Mouse (Mus musculus): Measurements from ENCODE around the gene Slc12a8.

The Slc12a8 gene

DNA sequence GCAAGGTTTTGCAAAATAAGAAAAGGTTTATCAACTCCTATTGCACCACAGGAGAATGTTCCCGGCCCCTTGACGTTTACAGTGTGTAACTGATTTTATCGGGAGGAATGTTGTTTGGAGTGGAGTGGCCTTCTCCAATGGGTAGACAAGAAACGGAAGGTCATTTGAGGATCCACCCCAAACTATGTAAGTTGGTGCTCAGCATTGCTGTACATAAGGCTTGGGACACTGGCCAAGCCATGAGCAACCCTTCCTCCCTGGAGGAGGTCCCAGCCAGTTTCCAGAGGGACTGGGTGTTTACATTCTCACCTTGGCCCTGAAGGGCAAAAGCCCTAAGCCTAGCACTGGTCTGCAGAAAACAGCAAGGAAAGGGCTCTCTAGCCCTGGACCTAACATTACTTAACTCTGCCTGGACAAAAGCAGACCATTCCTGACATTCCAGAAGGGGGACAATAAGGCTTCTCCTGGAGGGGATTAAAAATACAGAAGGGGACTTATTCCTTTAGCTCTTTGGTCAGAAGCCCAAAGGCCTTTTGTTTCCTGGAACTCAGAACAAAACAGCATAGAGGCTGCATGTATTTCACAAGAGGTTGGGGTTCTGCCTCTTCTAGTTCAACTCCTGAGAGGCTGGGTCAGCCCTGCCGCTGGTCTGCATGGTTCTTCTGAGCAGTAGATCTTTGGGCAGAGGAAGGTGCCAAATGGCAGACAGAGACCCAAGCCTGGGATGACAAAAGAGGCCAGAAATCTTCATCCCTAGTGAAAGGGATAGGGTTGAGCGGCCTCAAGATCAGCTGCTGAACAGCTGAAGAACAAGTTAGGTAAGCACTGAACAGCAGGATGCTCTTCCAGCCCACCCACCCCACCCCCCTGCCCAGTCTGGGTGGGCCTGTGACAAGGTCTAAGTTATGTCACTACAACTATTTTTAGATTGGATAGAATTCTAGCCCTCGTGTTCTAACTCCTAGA, 159.5 kb downstream of the Slc12a8 start:
- peak in 1 of 2 experiments; percentile 5 for DNase-seq

DNA sequence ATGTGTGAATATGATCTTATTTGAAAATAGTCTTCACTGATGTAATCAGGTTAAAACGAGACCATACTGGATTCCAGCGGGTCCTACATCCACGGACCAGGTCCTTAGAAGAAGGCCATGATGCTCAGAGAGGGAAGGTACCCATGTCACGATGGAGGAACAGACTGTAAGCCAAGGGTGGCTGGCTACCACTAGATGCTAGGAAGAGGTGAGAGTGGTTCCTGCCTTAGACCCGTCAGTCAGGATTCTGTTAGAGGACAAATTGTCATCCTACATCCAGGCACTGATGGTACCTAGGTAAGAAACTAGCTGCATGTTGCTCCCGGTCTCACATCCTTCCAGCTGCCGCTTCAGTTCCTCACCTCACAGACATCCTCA, 160.2 kb downstream of the Slc12a8 start:
- no peak for DNase-seq

DNA sequence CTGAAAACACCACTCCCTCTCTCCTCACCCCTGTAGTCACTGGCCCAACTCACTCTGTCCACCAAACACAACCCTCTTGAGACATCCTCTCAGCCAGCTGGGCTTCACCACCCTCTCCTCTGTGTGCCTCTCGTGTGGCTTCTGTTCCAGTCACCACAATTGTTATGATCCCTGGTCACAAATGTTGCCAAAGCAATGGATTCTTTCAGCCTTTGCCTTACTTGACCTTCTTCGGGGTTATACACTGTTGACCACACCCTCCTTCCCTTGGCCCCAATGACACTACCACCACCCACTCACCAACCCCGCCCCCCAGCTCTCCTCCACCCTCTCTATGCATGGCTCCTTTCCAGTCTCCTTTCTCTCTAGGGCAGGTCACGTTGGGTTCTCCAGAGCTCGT, 160.8 kb downstream of the Slc12a8 start:
- no peak for DNase-seq

DNA sequence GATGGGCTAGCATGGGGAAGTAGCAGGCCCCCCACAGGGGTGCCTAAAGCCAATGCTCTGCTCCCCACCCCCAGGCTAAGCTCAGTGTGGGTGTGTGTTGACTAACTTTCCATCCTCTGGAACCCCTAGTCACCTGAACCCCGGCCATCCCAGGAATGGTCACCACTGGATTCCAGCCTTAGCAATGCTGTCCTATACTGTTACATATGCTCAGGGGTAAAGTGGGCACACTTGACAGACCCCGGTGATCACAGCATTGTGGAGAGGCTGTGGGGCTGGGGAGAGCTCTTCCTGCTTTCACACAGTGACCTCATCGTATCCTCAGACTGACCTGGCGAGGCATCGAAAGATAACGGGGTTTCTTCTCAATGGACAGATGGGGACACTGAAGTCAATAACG, 163.1 kb downstream of the Slc12a8 start:
- DNase-seq = no peak

DNA sequence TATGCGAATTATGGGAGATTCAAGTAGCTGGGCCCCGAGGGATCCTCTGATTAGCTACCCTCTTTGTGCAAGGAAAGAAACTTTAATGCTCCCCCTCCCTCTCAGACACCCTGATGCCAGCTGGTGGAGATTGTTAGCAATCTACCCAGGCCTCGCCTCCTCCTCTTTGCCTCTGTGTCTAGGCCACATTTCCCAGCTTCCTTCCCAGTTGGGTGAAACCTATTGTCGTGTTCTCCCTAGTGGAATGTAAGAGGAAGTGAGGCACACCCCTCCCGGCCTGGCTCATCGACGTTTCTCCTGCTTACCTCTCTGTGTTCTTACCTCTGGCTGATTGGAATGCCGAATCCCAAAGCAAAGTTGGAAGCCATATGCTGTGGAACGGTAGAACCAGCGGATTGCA, 163.7 kb downstream of the Slc12a8 start:
- peak in 1 of 2 experiments; percentile 12 for DNase-seq

DNA sequence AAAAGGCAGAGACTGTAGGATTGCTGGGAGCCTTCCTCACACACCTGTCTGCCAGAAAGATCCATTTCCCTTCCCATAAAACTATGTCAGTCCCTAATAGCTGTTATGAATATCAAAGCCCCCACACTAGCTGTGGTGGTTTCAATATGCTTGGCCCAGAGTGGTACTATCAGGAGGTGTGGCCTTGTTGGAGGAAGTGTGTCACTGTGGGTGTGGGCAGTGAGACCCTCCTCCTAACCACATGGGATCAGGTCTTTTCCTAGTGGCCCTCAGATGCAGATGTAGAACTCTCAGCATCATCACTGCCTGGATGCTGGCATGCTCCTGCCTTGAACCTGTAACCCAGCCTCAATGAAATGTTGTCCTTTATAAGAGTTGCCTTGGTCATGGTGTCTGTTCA, 164.5 kb downstream of the Slc12a8 start:
- no peak for DNase-seq

DNA sequence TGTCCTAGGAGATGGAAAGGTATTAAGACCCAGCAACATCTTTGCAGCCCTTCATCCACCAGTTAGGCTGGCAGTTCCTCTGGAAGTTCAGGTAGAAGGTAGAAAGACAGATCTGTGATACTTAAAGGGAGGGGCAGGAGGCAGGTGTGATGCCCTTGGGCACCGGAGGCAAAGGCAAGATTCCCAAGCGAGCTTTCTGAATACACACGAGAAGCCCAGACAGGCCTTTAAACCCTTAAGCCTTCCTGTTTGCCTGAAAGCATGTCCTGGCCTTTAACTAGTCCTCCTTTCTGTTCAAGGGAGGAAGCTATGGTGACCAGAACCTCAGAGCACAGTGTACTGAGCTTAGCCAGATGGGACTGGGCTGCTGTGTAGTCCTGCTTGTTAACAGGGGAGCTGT, 165.5 kb downstream of the Slc12a8 start:
- DNase-seq = peak in 1 of 2 experiments; percentile 1

DNA sequence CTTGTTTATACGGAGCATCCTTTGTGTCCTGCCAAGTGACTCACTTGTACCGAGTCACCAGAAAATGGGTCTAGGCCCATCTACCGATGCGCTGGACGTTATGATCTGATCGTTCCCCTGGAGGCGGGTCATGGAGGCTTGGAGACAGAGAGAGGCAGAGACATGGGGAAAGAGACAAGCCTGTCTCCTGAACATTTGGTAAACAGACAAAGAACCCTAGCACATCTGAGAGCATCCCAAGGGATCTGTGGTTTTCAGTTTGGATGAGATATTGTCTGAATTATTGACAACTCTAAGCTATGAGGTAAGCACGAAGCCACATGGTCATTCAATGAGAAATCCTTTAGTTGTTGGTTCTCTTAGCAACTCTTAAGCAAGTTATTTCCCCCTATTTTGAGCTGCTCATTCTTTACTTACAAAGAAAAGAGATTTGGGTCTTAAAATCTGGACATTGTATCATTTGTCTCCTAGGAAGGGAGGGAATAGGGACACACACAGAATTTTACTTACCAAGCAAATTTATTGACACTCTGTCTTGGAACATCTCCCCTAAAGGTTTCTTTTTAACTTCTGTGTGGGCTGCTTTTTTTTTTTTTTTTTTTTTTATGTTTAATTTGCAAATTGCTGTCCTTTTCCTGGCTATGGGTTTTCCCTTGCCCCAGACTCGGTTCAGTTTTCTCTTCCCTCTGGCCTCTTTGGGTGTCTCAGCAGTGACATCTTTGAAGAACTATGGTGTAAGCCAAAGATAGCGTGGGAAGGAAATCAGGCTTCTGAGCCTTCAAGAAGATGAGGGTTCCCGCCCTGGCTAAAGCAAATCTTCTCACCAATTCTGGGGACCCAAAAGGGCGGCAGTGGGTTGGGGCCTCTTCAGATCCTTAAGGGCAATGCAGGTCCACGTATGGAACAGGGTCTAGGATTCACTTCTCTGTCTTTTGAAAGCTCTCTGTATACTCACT, 166.4 kb downstream of the Slc12a8 start:
- DNase-seq = peak in 1 of 2 experiments; percentile 9

DNA sequence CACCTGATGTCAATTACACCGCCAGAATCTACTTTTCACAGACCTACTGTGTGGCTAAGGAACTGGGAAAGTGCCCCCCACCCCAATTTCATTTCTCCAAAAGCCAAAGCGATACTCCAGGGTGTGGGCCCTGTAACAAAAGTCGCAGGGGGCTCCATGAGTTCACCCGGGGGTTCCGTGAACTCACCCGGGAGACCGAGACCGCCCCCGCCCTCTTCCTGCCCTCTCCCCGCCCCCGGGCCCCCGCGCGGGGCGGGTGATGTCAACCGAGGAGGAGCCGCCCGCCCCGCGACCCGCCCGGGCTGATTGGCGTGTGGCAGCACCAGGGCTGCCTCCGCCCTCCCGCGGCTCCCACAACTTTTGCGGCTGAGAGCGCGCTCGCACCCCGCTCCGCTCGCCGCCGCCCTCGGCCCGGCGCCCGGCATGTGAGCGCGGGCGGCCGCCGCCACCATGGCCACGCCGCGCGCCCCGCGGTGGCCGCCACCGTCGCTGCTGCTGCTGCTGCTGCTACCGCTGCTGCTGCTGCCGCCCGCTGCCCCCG, 167.1 kb downstream of the Slc12a8 start, which contains the start of gene Heg1:
TSS of gene Heg1 (plus strand) at position 209 of the 541 bp plus-strand sequence.
- peak; percentile 74 to 80 for DNase-seq

DNA sequence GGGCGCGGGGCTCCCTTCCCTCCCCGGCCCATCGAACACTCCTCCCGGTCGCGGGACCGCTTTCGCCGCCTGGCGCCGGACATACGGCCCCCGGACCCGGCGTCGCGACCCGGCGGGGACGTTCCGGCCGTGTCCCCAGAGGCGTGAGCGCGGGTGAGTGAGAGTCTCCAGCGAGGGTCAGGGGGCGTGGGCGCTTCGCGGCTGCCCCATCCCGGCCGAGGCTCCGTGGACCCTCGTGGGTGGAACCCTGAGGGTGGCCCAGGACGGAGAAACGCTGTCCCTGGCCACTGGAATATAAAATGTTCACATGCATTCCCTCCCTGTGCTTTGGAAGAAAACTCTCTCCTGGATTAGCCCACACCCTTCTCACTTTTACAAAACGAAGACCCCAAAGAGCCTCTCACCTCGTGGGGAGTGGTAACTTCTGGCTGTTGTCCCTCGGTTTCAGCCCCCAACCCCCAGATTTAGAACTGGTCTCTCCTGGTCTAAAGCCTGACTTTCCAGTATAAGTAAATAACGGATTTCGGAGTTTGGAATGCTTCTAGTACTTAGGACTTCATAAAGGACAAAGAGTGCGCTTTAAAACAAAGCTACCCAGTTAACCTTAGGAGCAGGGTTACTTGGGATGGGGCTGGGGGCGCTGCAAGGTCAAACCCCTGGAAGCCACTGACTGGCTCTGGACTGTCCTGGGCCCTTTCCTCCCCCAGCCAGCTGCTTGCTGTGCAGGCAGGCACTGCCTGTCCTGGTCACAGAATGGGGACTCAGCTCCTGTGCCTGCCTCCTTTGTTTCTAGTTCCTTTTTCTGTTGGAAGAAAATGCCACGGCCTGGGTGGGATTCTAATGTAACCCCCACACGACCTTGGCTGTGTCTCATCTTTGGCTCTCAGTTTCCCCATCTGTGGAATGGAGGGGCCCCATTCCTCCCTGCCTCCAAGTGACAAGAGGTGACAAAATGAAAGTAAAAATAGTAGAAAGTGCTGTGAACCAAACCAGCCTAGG, 167.9 kb downstream of the Slc12a8 start:
- DNase-seq = peak; percentile 43 to 48

DNA sequence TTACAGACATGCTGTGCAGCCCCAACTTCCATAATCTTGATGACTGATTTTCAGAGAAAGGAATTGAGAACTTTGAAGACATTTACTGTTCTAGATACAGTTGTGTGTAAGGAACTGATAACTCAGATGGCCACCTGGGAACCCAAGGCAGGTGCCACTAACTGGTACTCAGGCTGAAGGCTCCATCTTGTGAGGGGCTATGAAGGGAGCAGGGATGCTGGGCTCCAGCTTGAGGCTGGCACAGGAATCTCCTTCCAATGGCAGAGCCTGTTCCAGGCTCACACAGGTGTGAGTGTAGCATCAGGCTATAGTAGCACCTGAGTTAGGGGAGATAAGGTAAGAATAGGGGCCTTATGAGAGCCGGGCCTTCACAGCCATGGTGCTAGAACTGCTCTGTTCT, 168.9 kb downstream of the Slc12a8 start:
- no peak for DNase-seq

DNA sequence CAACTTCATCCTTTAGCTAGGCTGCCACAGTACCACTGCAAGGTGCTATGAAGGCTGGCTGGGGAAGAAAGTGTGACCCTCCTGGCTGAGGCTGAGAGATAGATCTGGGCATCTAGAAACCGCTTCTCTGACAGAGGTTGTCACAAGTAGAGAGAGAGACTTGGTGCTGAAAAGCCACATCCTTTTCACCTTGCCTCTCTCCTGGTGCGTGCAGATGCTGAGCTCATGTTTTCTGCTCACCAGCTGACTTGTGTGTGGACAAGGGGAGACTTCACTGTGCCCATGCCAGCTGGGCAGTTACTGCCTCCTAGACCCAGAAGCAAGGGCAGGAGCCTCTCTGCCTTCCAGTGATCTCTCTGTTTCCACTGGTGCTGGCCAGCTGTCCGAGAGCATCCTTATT, 170.6 kb downstream of the Slc12a8 start:
- DNase-seq = no peak

DNA sequence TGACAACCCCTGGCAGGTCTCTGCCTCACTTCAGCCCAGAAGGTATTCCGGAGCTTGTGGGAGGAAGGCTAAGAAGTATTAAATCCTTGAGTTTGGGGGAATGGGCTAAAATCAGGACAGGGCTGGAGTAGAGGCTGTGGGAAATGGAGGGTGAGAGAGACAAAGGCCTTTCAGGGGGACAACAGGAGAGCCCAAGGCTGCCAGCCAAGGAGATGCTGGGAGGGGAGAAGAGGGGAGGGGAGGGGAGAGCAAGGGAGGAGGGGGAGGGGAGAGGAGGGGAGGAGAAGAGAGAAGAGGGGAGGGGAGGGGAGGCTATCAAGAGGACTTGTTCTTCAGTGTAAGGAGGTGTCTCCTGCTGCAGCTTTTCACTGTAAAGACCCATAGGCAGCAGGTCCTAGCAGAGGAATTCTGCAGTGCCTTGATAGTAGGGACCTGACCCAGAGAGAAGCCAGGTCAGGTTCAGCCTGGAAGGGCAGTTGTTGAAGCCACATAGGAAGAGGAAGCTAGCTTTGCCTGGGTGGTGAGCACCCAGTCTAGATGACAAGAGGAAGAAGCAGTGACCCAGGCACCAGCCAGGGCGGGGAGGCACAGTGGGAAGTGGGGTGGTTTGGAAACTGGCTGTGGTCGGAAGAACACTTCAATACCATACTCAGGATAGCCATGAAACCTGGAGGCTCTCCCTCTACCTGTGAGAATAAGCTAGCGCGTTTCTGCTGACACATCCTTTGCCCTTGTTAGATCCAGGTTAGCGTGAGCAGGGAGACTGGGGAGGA, 174.0 kb downstream of the Slc12a8 start:
- no peak for DNase-seq

DNA sequence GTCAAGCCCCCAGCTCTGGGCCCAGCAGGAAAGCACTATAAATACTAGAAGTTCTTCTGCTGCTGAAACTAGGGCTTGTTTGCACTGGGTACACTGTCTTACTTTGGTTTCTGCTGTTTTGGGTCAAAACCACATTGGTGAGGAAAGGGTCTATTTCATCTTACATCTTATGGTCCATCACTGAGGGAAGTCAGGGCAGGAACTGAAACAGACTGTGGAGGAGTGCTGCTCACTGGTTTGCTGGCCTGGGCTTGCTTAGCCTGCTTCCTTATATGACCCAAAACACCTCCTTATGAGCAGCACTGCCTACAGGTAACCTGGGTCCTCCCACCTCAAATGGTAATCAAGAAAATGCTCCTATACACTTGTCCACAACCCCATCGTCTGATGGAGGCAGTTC, 176.4 kb downstream of the Slc12a8 start:
- DNase-seq = no peak

DNA sequence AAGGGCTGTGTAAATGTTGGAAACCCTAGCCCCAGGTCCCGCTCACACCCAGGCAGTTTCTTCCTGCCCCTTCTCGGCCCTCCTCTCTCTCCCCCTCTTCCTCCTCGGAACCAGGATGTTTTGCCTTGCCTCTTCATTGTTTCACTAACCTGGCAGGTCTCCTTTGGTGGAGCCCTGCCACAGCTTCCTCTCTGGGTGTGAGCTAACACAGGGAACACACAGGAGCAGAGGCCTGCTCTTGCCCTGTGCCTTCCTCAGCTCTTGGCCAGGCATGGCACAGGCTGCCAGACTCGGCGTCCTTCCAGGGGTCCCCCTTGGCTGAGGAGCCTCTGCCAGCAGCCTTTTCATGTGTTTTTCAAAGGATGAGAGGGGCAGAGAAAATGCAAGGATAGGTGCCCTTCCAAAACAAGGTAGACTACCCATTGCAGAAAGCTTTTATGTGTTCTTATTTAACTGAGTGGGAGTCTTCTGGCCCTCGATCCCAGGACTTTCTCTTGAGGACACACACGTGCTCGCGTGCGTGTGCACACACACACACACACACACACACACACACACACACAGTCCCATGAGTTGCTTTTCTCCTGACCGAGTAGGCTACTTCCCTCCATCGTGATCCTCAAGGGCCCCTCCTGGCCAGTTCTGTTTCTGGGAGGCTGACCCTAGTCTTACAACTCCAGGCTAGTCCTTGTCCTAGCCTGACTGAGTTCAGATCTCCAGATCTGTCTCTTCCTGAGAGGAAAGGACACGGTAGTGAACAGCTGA, 179.9 kb downstream of the Slc12a8 start:
- peak; percentile 90 to 93 for DNase-seq

DNA sequence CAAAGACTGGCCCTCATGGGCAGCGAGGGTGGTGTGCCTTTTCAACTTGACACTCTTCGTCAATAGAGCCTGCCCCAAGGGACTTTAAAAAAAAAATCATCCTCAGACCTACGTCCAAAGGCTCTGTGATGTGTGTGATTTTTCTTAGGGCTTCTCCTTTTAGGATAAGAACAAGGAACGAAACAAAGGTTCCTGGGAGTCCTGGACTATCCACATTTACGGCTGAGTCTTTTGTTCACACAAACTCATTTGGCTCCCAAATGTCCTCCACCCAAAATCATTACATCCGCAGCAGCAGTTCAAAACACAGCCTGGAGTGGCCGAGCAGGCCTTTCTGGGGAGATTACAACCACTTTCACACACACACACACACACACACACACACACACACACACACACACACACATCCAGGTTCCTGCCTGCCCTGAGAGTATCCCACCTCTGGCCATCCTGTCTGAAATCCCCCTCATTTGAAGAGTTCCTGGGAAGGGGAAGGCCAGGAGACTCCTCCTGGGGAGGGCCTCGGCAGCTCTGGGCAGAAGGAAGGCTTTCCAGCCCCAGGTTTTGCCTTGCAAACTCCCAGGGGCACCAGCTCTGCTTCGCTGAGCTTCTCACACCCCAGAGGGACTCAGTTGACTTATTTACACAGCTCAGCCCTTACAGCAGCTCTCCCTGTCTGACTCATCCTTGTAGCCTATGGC, 180.6 kb downstream of the Slc12a8 start:
- no peak for DNase-seq

DNA sequence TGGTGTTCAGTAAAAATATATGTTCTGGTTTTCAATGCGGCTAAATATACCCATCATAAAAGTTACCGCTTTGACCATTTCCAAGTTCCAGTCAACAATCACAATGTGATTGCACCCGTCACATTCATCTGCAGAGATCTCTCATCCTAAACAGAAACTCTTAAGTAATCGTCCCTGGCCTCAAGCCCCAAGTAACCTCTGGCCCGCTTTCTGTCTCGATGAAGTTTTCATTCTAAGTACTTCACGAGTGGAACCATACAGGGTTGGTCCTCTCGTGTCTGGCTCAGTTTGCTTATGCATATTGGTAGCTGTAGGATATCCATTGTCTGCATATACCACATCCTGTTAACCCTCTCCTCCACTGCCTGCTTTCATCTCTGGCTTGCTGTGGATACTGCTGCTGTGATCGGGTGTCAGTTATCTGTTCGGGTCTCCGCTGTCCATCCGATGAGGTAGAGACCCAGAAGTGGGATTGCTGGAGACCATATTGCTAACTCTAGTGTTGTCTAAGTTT, 181.2 kb downstream of the Slc12a8 start:
- DNase-seq = no peak

DNA sequence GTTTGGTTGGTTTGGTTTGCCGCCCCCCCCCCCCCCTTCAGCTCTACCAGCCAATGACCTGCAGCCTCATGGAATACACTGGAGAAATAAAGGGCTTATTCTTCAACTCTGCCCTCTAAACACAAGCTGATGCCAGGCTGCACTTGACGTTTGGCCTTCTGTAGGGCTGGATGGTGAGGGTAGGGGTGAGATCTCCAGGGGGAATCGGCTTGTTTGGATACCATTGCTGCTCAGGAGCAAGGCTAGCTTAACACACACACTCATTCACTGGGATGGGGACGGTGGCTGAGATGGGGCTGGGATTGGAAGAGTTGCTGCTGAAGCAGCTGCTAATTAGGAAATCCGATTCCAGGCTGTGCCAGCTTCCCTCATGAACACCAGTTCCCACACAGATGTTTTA, 183.5 kb downstream of the Slc12a8 start:
- DNase-seq = no peak

DNA sequence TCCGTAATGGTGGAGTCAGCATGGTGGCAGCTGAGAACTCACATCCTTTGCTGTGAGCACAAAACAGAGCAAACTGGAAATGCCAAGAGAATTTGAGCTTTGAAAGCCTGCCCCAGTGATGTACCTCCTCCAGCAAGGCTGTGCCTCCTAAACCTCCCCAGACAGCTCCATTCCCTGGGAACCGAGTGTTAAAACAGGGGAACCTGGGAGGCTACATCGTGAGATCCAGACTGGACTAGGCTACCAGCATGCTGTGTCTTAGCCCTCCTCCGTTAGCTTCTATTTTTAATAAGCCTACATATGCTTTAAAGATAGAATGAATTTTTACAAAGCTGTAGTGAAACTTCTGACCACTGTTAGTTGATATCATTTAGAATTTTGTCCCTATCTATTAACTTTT, 184.7 kb downstream of the Slc12a8 start:
- no peak for DNase-seq

Measured in cerebellum, postnatal 14 days (tissue).